Mouse (Mus musculus): ENCODE measurements at regions not wholly inside any gene's neighbourhood (a gene's known extent, or its start where the extent isn't known, plus 50 kb on each side); places are given as distances from the start of the nearest gene placed in this dataset.

DNA sequence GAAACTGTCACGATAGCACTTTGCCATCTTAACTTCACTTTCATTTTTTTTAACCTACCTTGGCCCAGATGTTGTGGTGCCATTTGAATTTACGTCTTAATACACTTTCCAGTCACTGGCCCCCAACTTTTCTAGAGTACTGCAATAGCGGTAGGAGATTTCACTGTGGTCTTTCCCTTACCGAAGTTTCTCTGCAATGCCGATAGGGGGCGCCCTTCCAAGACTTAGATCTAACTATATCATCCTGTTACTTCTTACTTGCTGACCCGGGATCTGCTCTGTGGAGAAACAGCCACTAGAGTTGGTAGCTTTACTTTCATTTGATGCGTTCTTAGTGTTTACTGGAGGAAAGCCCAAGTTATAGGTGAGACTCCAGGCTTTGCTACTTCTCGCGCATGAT is 92.6 kb upstream of the Hmgn3 start:
- TF ChIP-seq GATA1 (IDR thresholded peaks at IDR 0.05; ENCODE audit: low read length) (no peak), TAL1 (IDR thresholded peaks at IDR 0.05; ENCODE audit: low read length) (no peak)
